Mouse (Mus musculus): ENCODE data around the gene Fam234a.
A peak's percentile ranks its signal among the peaks of the same experiment; 100 is the strongest.
"Not testable (repeated sequence)": the region's sequence is repeated elsewhere in the genome, so short reads cannot be mapped to it uniquely, and the experiment has no call there.

Gene Fam234a

GRCm38 (mm10) chr17:26244101-26244841, at the start of gene Fam234a:
Gene Fam234a (minus strand): TSS chr17:26244242.
- DNase-seq = peak; percentile 93

- no peak for DNase-seq
These were observed 45.4 kb upstream of the Fam234a start for GRCm38 (mm10) chr17:26289475-26289874.

GRCm38 (mm10) chr17:26286199-26286955, 42.3 kb upstream of the Fam234a start:
- DNase-seq = no peak

- peak; percentile 50 for DNase-seq
These were observed 32.7 kb upstream of the Fam234a start for GRCm38 (mm10) chr17:26276711-26277110.

GRCm38 (mm10) chr17:26275933-26276332, 31.9 kb upstream of the Fam234a start:
- no peak for DNase-seq

GRCm38 (mm10) chr17:26272586-26272985, 28.5 kb upstream of the Fam234a start:
- no peak for DNase-seq

- DNase-seq = not testable (repeated sequence)
These were observed 25.5 kb upstream of the Fam234a start for GRCm38 (mm10) chr17:26269577-26269976.

GRCm38 (mm10) chr17:26268851-26269250, 24.8 kb upstream of the Fam234a start:
- no peak for DNase-seq

- DNase-seq = no peak
These were observed 18.3 kb upstream of the Fam234a start for GRCm38 (mm10) chr17:26262384-26262783.

- DNase-seq = no peak
These were observed 17.8 kb upstream of the Fam234a start for GRCm38 (mm10) chr17:26261826-26262225.

GRCm38 (mm10) chr17:26255313-26255712, 11.3 kb upstream of the Fam234a start:
- no peak for DNase-seq

GRCm38 (mm10) chr17:26253399-26253798, 9.4 kb upstream of the Fam234a start:
- no peak for DNase-seq

GRCm38 (mm10) chr17:26252539-26253251, 8.7 kb upstream of the Fam234a start, which contains the start of gene Luc7l:
Gene Luc7l (plus strand): TSS chr17:26252896.
- DNase-seq = peak; percentile 98

GRCm38 (mm10) chr17:26251886-26252538, 8.0 kb upstream of the Fam234a start:
- DNase-seq = no peak

GRCm38 (mm10) chr17:26243471-26244100, 456 bp downstream of the Fam234a start:
- no peak for DNase-seq

- no peak for DNase-seq
These were observed 3.1 kb downstream of the Fam234a start for GRCm38 (mm10) chr17:26240990-26241389.

GRCm38 (mm10) chr17:26240120-26240790, 3.8 kb downstream of the Fam234a start:
- no peak for DNase-seq

- no peak for DNase-seq
These were observed 4.5 kb downstream of the Fam234a start for GRCm38 (mm10) chr17:26239551-26239950.

- no peak for DNase-seq
These were observed 6.4 kb downstream of the Fam234a start for GRCm38 (mm10) chr17:26237667-26238066.

- no peak for DNase-seq
These were observed 8.8 kb downstream of the Fam234a start for GRCm38 (mm10) chr17:26235077-26235815.

GRCm38 (mm10) chr17:26234386-26234785, 9.7 kb downstream of the Fam234a start:
- no peak for DNase-seq

Measured in kidney, adult 18-20 months (tissue).